Mouse (Mus musculus) forebrain, embryonic 10.5 days (tissue): ENCODE data around the gene Sez6l. TPM values are rescaled to one million over a fixed set of nuclear protein-coding genes. Genes with fewer than 3 reads are reported as not detected.

Experiments used
- DNase-seq: peaks from one replicate; pipeline ENCODE4 v3.0.0-alpha.2; 2017; ENCODE audit warnings: low spot score; ENCODE audit errors: extremely low spot score
- H3K27ac ChIP-seq: fragments of 300-500 bp; sonication (generic); 2 replicates; pipeline ENCODE4 v1.5.1; 2016; ENCODE audit warnings: mild to moderate bottlenecking
- H3K27me3 ChIP-seq: fragments of 300-500 bp; sonication (generic); 2 replicates; pipeline ENCODE4 v1.6.1; 2016; ENCODE audit warnings: mild to moderate bottlenecking; ENCODE audit not compliant: poor library complexity, severe bottlenecking
- H3K36me3 ChIP-seq: fragments of 300-500 bp; sonication (generic); replicated peaks from 2 replicates; pipeline ENCODE4 v1.6.1; 2016; ENCODE audit warnings: mild to moderate bottlenecking, moderate library complexity
- H3K4me1 ChIP-seq: fragments of 300-500 bp; sonication (generic); 2 replicates; pipeline ENCODE4 v1.6.1; 2016
- H3K4me3 ChIP-seq: fragments of 300-500 bp; sonication (generic); 2 replicates; pipeline ENCODE4 v1.5.1; 2016; ENCODE audit warnings: mild to moderate bottlenecking, moderate library complexity
- H3K9me3 ChIP-seq: fragments of 300-500 bp; sonication (generic); 2 replicates; pipeline ENCODE4 v1.6.1; 2016; ENCODE audit warnings: mild to moderate bottlenecking, moderate library complexity
- WGBS: fragments of 180-500 bp; shearing (Covaris S2); methylation state at CpG from one replicate; pipeline ENCODE4 v1.1.7; 2016; 5-methylcytosine and 5-hydroxymethylcytosine counted together
- polyA plus RNA-seq: library from polyadenylated mRNA; unstranded; fragments of >200 nt; fragmentation: Nextera tagmentation; extraction: Ambion mirVana; gene quantifications from 2 replicates; pipeline ENCODE4 v1.2.1, GENCODE M21; 2016

Gene Sez6l
- polyA plus RNA-seq, 1 experiment from 2014 or later: 1.4 TPM

DNA sequence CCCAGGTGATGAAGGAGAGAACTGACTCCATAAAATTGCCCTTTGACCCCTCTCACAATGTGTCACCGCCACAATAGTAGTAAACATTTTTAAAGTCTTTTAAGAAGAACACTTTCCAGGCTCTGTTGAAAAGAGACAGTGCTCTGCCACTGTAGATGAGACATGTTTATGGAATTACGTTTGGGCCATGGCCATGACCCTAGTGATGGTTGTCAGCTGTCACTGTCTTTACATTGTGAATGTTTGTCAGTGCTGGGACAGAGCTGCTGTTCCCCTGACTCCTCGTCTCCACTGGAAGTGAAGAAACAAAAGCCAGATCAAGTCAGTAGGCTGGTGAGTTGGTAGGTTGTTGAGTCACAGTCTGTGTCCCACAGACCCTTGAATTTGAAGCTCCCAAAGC is 174.5 kb downstream of the Sez6l start:
- Histone ChIP-seq H3K4me3 (no peak overlapping the region), H3K9me3 (no peaks in the 10 kb centered on the region), H3K4me1 (peaks cover 4% of the 10 kb centered on the region), H3K27ac (no peak overlapping the region), H3K27me3 (no peaks in the 10 kb centered on the region), H3K36me3 (no peaks in the 10 kb centered on the region)
- no peak for DNase-seq
- WGBS: 77% methylated on average over 3 of the region's 3 CpGs

DNA sequence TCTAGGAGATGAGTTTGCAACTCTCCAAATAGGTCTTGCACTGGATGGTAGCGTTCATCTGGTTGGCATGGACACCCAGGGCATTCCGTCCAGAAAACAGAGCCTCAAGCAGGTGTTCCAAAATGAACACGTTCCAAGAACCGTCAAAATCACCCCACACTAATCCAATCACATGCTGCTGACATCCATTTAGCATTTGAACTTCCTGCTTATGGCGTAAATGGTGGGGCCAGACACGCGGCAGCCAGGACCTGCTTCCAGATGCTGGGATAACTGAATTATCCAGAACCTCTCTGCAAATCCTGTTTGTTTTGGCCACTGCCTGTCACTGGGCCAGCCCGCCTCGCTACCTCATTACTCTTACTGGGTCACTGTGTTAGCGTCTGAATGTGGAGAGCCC is 177.7 kb downstream of the Sez6l start:
- WGBS: 83% methylated on average over 10 of the region's 10 CpGs

DNA sequence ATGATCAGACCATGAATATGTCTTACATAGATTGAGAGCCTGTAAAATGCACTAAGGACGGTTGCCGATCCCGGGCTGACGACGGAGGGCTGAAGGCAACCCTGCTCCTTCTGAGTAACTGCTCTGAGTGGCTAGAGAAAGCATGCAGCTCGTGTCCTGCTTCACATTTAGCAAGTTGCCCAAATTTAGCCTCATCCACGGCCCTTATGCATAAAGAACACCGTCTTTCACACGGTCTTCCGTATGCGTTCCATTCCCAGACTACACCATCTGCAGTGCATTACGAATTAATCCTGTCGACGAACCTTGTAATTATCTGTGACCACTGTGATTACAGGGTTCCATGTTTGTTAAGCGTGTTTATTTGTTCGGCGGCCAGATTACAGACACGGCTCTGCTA is 180.9 kb downstream of the Sez6l start:
- Histone ChIP-seq H3K4me3 (no peak overlapping the region; the same call in 1 of the 2 replicates), H3K27ac (peak overlapping the region; percentile 94), H3K27me3 (peaks cover 49% of the 10 kb centered on the region), H3K9me3 (no peaks in the 10 kb centered on the region), H3K4me1 (peaks cover 40% of the 10 kb centered on the region), H3K36me3 (peaks cover 10% of the 10 kb centered on the region)
- WGBS: 69% methylated on average over 18 of the region's 18 CpGs
- DNase-seq: no peak

More for the DNA sequence above, 177.7 kb downstream of the Sez6l start:
- no peaks in the 10 kb centered on the region for H3K36me3 ChIP-seq
- no peak overlapping the region for H3K4me3 ChIP-seq
- peaks cover 17% of the 10 kb centered on the region for H3K27me3 ChIP-seq
- no peak overlapping the region for H3K27ac ChIP-seq
- DNase-seq: no peak
- H3K4me1 ChIP-seq: peaks cover 20% of the 10 kb centered on the region
- H3K9me3 ChIP-seq: no peaks in the 10 kb centered on the region

DNA sequence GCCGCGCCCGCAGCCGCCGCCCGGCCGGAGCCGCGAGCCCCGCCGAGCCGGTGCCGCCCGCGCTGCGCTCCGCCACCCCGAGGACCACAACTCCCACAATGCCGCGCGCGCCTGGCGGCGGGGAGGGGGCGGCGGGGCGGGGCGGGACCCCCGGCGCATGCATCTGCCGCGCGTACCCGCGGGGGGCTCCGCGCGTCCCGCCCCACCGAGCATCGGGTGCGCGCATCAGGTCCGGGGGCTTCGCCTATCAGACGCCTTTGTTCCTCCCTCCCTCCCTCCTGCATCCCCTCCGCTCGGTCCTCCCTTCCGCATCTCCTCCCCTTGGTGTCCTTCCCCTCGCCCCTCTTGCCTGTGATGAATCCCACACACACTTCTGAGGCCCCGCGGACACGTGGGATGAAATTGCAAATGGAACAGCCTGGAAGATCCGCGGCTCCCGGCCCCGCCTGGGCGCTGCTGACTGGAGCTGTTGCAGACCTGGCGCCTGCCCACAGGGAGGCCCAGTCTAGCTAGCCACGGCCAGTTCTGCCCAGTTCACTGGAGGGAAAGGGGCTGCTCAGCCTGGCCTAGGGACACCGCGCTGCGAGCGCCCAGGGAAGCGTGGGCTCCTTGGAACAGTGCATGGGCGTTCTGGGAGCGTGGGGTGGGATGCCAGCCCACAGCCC is 182.1 kb downstream of the Sez6l start, which contains the start of gene Asphd2:
Gene Asphd2, minus strand, starts transcription at position 88 of the 665 bp plus-strand sequence.
- Histone ChIP-seq H3K9me3 (no peaks in the 10 kb centered on the region), H3K27me3 (peaks cover 55% of the 10 kb centered on the region), H3K4me3 (peak within 1 kb of the TSS; percentile 68), H3K4me1 (peaks cover 40% of the 10 kb centered on the region), H3K27ac (peak within 1 kb of the TSS; percentile 94), H3K36me3 (peaks cover 20% of the 10 kb centered on the region)
- WGBS: 1% methylated on average over 60 of the region's 67 CpGs
- DNase-seq: peak; percentile 86

DNA sequence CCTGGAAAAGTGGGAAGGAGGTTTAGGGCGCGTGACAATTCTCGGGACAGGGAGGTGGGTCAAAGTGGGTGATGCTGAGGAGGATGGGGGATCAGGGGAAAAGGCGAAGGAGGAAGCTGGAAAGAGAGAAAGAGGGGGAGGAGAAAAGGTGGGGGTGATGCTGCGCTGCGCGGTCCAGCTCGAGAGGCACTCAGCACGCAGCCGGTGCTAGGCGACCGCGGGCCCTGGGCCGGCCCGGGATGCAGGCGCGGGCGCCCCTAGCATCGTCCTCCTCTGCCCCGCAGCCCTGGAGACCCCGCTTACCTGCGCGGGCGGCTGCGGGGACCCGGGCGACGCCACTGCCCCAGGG is 182.6 kb downstream of the Sez6l start:
- H3K4me3 ChIP-seq: peak overlapping the region; percentile 68
- H3K27ac ChIP-seq: peak overlapping the region; percentile 94
- H3K4me1 ChIP-seq: peaks cover 42% of the 10 kb centered on the region
- DNase-seq: peak; percentile 40
- peaks cover 25% of the 10 kb centered on the region for H3K36me3 ChIP-seq
- no peaks in the 10 kb centered on the region for H3K9me3 ChIP-seq
- under 1% methylated on average over 24 of the region's 28 CpGs for WGBS
- peaks cover 55% of the 10 kb centered on the region for H3K27me3 ChIP-seq

DNA sequence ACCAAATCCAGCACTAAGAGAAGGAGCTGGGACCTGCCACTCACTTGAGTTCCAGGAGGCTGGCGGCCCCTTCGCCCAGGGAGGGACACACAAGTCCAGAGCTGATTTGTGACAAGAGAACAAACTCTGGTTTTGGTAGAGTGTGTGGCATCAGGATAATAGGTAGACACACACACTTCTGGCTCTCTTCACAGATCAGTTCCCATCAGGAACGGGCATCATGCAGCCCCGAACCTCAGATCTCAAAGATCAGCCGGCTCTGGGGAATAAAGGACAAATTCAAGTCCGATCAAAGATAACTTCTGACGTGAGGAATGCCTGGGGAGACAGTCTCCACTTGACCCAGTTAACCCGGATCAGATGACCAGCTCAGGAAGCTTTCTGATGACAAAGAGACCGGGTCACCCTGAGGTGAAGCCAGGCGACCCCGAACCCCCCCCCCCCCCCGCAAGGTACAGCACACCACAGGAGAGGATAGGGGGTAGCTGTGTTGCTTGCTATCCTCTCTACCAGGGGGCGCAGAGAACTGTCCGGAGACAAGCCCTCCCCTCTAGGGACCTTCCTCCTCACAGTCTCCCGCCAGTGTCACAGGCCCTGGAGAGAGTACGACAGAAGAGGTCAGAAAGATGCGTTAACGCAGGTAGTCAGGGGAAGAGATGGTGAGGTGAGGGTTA is 183.1 kb downstream of the Sez6l start:
- DNase-seq: no peak
- Histone ChIP-seq H3K36me3 (peaks cover 30% of the 10 kb centered on the region), H3K9me3 (no peaks in the 10 kb centered on the region), H3K27ac (peak overlapping the region; percentile 94), H3K27me3 (peaks cover 55% of the 10 kb centered on the region), H3K4me3 (peak overlapping the region; percentile 68), H3K4me1 (peaks cover 42% of the 10 kb centered on the region)
- WGBS: 13% methylated on average over 18 of the region's 18 CpGs

DNA sequence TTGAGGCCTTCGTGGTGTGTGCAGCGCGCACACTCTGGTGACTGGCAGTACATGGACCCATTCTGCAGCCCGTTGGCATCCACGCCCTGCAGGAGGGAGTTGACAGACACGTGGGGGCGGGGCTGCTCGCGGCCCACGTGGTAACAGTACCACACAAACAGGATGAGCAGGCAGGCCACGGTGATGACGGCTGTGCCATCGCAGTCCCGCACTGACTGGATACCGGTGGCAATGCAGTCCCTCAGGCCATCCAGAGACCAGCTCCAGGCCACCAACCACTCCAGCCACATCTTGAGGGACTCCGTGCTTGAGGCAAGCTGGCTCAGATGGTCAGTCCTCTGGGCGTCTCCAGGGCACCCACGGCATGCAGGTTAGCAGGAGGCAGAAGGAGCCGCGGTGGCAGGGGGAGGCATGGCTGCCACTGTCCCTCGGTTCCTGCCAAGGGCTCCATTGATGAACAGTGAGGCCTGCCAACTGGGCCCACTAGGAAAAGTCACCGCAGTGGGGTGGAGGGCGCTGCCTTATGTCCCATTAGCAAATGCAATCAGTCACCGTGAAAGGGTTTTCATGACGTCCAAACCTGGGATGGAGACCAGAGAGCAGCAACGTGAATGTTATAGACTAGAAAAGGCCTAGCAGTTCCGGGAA is 185.2 kb downstream of the Sez6l start:
- 68% methylated on average over 27 of the region's 27 CpGs for WGBS
- Histone ChIP-seq H3K4me1 (peaks cover 42% of the 10 kb centered on the region), H3K4me3 (no peak overlapping the region), H3K9me3 (no peaks in the 10 kb centered on the region), H3K36me3 (peaks cover 45% of the 10 kb centered on the region), H3K27ac (no peak overlapping the region), H3K27me3 (peaks cover 55% of the 10 kb centered on the region)
- no peak for DNase-seq

DNA sequence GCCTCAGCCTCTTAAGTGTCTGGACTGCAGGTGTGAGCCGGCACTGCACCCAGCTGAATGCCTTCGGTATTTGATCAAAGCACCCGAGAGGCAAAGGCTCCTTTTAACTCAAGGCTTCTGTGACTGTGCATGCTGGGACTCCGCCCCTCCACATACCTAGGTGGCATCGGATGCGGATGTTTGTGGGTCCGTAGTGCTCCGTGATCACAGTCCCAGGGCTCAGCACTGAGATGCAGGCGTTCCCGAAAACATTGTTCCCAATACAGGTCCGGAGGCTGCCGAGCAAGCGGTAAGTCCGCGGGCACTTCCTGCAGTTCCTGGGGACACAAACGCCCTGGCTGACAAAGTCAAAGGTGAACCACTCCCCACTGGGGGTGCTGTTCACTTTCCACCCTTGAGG is 186.0 kb downstream of the Sez6l start:
- no peaks in the 10 kb centered on the region for H3K9me3 ChIP-seq
- no peak overlapping the region for H3K4me3 ChIP-seq
- H3K27me3 ChIP-seq: peaks cover 53% of the 10 kb centered on the region
- peaks cover 39% of the 10 kb centered on the region for H3K4me1 ChIP-seq
- WGBS: 60% methylated on average over 16 of the region's 16 CpGs
- DNase-seq: no peak
- no peak overlapping the region for H3K27ac ChIP-seq
- peaks cover 53% of the 10 kb centered on the region for H3K36me3 ChIP-seq

DNA sequence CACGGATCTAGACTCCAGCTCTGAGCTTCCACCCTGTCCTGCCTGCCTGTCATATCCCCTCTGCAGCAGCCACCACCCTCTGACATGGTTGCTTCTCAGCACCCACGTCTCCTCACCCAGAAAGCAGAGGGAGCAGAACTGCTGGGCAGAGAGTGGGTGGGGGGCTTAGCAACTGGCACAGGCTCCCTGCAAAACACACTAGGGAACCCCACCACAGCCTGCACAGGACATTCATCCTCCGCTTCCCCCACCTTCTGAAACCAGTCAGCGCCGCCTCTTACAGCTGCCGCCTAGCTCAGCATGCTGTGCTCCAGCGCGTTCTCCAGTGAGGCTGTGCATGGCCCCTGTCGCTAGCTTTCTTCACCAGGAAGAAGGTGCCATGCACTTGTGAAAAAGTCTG is 187.6 kb downstream of the Sez6l start:
- Histone ChIP-seq H3K27ac (no peak overlapping the region), H3K4me3 (no peak overlapping the region), H3K27me3 (peaks cover 39% of the 10 kb centered on the region), H3K9me3 (no peaks in the 10 kb centered on the region), H3K4me1 (peaks cover 26% of the 10 kb centered on the region), H3K36me3 (peaks cover 69% of the 10 kb centered on the region)
- no peak for DNase-seq
- WGBS: 88% methylated on average over 9 of the region's 9 CpGs

DNA sequence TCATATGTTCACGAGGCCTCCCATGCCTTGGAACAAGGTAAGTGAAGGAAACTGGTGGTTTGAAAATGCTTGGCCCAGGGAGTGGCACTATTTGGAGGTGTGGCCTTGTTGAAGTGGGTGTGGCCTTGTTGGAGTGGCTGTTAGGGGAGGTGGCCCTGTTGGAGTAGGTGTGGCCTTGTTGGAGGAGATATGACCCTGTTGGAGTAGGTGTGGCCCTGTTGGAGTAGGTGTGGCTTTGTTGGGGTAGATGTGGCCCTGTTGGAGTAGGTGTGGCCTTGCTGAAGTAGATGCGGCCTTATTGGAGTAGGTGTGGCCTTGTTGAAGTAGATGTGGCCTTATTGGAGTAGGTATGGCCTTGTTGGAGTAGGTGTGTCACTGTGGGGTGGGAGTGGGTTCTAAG is 191.0 kb downstream of the Sez6l start:
- H3K9me3 ChIP-seq: no peaks in the 10 kb centered on the region
- no peak overlapping the region for H3K4me3 ChIP-seq
- peaks cover 5% of the 10 kb centered on the region; the same call in 1 of the 2 replicates for H3K27me3 ChIP-seq
- peaks cover 65% of the 10 kb centered on the region for H3K36me3 ChIP-seq
- no peak for DNase-seq
- WGBS: 84% methylated on average over 2 of the region's 2 CpGs
- peaks cover 12% of the 10 kb centered on the region for H3K4me1 ChIP-seq
- no peak overlapping the region for H3K27ac ChIP-seq

DNA sequence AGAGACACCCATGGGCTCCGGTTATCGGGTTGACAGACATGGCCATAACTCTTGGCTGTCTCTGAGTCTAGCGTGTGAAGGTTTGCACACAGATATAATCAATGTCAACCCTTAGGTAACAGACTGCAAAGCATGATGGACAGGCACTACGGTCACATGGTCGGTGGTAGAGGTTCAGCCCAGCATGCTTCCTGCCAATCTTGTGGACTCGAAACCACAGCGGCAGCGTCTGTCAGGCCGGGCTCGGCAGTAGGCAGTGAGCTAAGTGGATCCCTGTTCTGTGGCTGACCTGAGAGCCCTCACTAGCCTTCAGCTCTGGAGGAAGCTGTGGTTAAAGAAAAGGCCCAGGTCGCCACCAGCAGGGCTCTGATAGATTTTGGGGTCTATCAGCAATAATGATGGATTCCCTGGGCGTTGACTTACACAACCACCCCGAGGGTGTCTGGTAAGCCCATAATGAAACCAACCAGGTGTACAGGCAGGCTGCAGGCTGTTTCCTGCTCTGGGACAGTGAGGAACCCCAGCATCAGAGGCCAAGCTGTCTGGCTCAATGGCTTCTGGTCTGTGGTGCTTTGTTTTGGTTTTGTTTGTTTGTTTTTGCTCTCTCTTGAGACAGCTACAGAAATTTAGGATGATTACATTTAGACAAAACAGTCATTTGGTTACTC is 192.0 kb downstream of the Sez6l start:
- Histone ChIP-seq H3K9me3 (no peaks in the 10 kb centered on the region), H3K4me1 (peaks cover 12% of the 10 kb centered on the region), H3K36me3 (peaks cover 58% of the 10 kb centered on the region), H3K27me3 (no peaks in the 10 kb centered on the region), H3K4me3 (no peak overlapping the region), H3K27ac (no peak overlapping the region)
- 91% methylated on average over 13 of the region's 13 CpGs for WGBS
- no peak for DNase-seq

DNA sequence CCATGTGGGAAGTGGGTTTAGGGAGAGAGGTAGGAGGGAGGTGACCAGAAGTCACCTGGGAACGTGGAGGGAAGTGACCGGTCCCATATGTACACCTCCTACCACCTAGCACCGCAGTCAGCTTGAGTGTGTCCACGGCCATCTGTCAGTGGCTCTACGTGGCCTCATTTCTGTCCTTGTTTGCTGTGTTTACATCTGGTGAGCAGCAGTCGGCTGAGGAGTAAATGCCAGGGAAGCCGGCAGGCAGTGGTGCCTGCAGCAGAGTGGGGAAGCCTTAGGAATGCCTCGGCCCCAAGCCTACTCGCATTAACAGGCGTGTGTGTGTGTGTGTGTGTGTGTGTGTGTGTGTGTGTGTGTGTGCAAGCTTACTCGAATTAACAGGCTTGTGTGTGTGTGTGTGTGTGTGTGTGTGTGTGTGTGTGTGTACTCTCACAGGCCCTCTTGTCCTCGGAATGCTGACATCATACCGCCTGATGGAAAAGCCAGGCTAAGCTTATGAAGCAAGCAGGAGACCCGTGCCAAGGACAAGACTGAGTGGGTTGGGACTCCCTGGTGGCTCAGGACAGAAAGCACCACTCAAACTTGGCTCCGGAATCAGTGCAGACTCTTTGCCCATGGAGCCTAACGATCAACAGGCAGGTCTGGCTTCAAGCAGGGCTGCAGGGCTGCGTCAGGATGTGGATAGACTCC is 194.2 kb downstream of the Sez6l start:
- WGBS: 80% methylated on average over 16 of the region's 17 CpGs
- Histone ChIP-seq H3K4me1 (peaks cover 7% of the 10 kb centered on the region), H3K27me3 (no peaks in the 10 kb centered on the region), H3K27ac (peak overlapping the region; percentile 12; the same call in 1 of the 2 replicates), H3K36me3 (peaks cover 61% of the 10 kb centered on the region), H3K4me3 (no peak overlapping the region), H3K9me3 (no peaks in the 10 kb centered on the region)
- no peak for DNase-seq
